Mouse (Mus musculus) neural tube, embryonic 14.5 days (tissue): ENCODE measurements around the gene Tat. TPM values are rescaled to one million over a fixed set of nuclear protein-coding genes. Genes with fewer than 3 reads are reported as not detected.
A peak's percentile ranks its signal among the peaks of the same experiment; 100 is the strongest.

Source experiments
- ATAC-seq: fragments of 200-750 bp; cut with Nextera tagmentation; 2 replicates; pipeline ENCODE4 v1.8.0; 2017; ENCODE audit warnings: low read depth, mild to moderate bottlenecking, moderate TSS enrichment, moderate library complexity
- H3K27ac ChIP-seq: fragments of 300-500 bp; sonication (generic); 2 replicates; pipeline ENCODE4 v1.5.1; 2014; ENCODE audit warnings: low read depth, mild to moderate bottlenecking, control low read depth, low read length, moderate library complexity, mixed read lengths
- H3K27me3 ChIP-seq: fragments of 300-500 bp; sonication (generic); 2 replicates; pipeline ENCODE4 v1.6.1; 2014; ENCODE audit warnings: low read length; ENCODE audit not compliant: control insufficient read depth, insufficient read depth
- H3K36me3 ChIP-seq: fragments of 300-500 bp; sonication (generic); 2 replicates; pipeline ENCODE4 v1.6.1; 2014; ENCODE audit warnings: low read length, mixed read lengths; ENCODE audit not compliant: control insufficient read depth, insufficient read depth
- H3K4me1 ChIP-seq: fragments of 300-500 bp; sonication (generic); 2 replicates; pipeline ENCODE4 v1.6.1; 2014; ENCODE audit warnings: low read length; ENCODE audit not compliant: control insufficient read depth, insufficient read depth
- H3K4me2 ChIP-seq: fragments of 300-500 bp; sonication (generic); 2 replicates; pipeline ENCODE4 v1.6.1; 2014; ENCODE audit warnings: mild to moderate bottlenecking, low read depth, low read length, control low read depth
- H3K4me3 ChIP-seq: fragments of 300-500 bp; sonication (generic); 2 replicates; pipeline ENCODE4 v1.5.1; 2014; ENCODE audit warnings: low read depth, low read length, control low read depth, mixed read lengths
- H3K9ac ChIP-seq: fragments of 300-500 bp; sonication (generic); replicated peaks from 2 replicates; pipeline ENCODE4 v1.6.1; 2014; ENCODE audit warnings: low read depth, mild to moderate bottlenecking, control low read depth, low read length, mixed read lengths
- H3K9me3 ChIP-seq: fragments of 300-500 bp; sonication (generic); 2 replicates; pipeline ENCODE4 v1.6.1; 2016; ENCODE audit warnings: low read length; ENCODE audit not compliant: control insufficient read depth
- WGBS: fragments of 180-500 bp; shearing (Covaris S2); extraction: QIAGEN DNeasy Blood & Tissue Kit; methylation state at CpG from one replicate; pipeline ENCODE4 v1.1.7; 2014; 5-methylcytosine and 5-hydroxymethylcytosine counted together
- polyA plus RNA-seq: library from polyadenylated mRNA; unstranded; fragments of >200 nt; fragmentation: Nextera tagmentation; extraction: Ambion mirVana; gene quantifications from 2 replicates; pipeline ENCODE4 v1.2.1, GENCODE M21; 2014

Gene Tat
- polyA plus RNA-seq, 1 experiment from 2014 or later = not detected

GRCm38 (mm10) chr8:109992166-109992565 lies 1.9 kb downstream of the Tat start:
- H3K27me3 ChIP-seq = no peaks in the 10 kb centered on the region
- H3K4me1 ChIP-seq = no peaks in the 10 kb centered on the region
- WGBS = 71% methylated on average over 5 of the region's 5 CpGs
- no peak overlapping the region for H3K27ac ChIP-seq
- no peak overlapping the region for H3K4me3 ChIP-seq
- H3K36me3 ChIP-seq = no peaks in the 10 kb centered on the region
- H3K4me2 ChIP-seq = no peak overlapping the region
- no peak for ATAC-seq
- no peak overlapping the region for H3K9ac ChIP-seq
- no peaks in the 10 kb centered on the region for H3K9me3 ChIP-seq

- Histone ChIP-seq H3K9me3 (no peaks in the 10 kb centered on the region), H3K4me2 (no peak overlapping the region), H3K4me1 (no peaks in the 10 kb centered on the region), H3K27ac (no peak overlapping the region), H3K4me3 (no peak overlapping the region), H3K36me3 (no peaks in the 10 kb centered on the region), H3K9ac (no peak overlapping the region), H3K27me3 (no peaks in the 10 kb centered on the region)
- 78% methylated on average over 1 of the region's 1 CpGs for WGBS
- ATAC-seq = no peak
These were observed 2.7 kb downstream of the Tat start for GRCm38 (mm10) chr8:109992951-109993350.

GRCm38 (mm10) chr8:109997381-109997780 lies 7.1 kb downstream of the Tat start:
- H3K4me3 ChIP-seq = no peak overlapping the region
- H3K4me2 ChIP-seq = no peak overlapping the region
- H3K4me1 ChIP-seq = no peaks in the 10 kb centered on the region
- no peaks in the 10 kb centered on the region for H3K9me3 ChIP-seq
- no peak overlapping the region for H3K27ac ChIP-seq
- 77% methylated on average over 9 of the region's 9 CpGs for WGBS
- H3K27me3 ChIP-seq = no peaks in the 10 kb centered on the region
- no peaks in the 10 kb centered on the region for H3K36me3 ChIP-seq
- ATAC-seq = no peak
- no peak overlapping the region for H3K9ac ChIP-seq

- no peak overlapping the region for H3K27ac ChIP-seq
- H3K4me1 ChIP-seq = no peaks in the 10 kb centered on the region
- H3K9ac ChIP-seq = no peak overlapping the region
- H3K36me3 ChIP-seq = no peaks in the 10 kb centered on the region
- H3K9me3 ChIP-seq = no peaks in the 10 kb centered on the region
- H3K4me3 ChIP-seq = no peak overlapping the region
- no peak for ATAC-seq
- H3K4me2 ChIP-seq = no peak overlapping the region
- no peaks in the 10 kb centered on the region for H3K27me3 ChIP-seq
- 72% methylated on average over 7 of the region's 7 CpGs for WGBS
These were observed 7.8 kb downstream of the Tat start for GRCm38 (mm10) chr8:109998066-109998465.

GRCm38 (mm10) chr8:109999974-110000373 lies 9.7 kb downstream of the Tat start:
- Histone ChIP-seq H3K36me3 (no peaks in the 10 kb centered on the region), H3K27ac (no peak overlapping the region), H3K27me3 (no peaks in the 10 kb centered on the region), H3K9ac (no peak overlapping the region), H3K4me3 (no peak overlapping the region), H3K9me3 (no peaks in the 10 kb centered on the region), H3K4me1 (no peaks in the 10 kb centered on the region), H3K4me2 (no peak overlapping the region)
- WGBS = 88% methylated on average over 10 of the region's 10 CpGs
- no peak for ATAC-seq

DNA sequence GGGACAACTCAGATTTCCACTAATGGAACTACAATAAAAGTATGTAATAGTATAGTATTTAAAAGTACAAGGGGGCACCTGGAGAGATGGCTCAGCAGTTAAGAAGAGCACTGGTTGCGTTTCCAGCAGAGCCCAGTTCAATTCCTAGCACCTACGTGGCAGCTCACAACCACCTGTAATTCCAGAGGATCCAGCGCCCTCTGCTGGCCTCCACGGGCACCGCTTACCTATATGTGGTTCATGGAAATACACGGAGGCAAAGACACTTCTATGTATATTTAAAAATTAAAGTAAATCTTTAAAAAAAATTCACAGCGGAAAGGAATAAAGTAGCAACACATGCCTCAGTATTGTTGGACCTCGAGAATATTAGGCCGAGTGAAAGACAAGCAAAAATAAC lies 12.7 kb downstream of the Tat start:
- no peak overlapping the region for H3K4me3 ChIP-seq
- no peaks in the 10 kb centered on the region for H3K36me3 ChIP-seq
- no peak overlapping the region for H3K27ac ChIP-seq
- peaks cover 5% of the 10 kb centered on the region for H3K4me1 ChIP-seq
- no peak for ATAC-seq
- H3K9ac ChIP-seq = no peak overlapping the region
- 34% methylated on average over 9 of the region's 9 CpGs for WGBS
- no peaks in the 10 kb centered on the region for H3K27me3 ChIP-seq
- H3K4me2 ChIP-seq = no peak overlapping the region
- H3K9me3 ChIP-seq = no peaks in the 10 kb centered on the region

GRCm38 (mm10) chr8:110004300-110004699 lies 14.1 kb downstream of the Tat start:
- no peaks in the 10 kb centered on the region for H3K36me3 ChIP-seq
- no peak for ATAC-seq
- 83% methylated on average over 5 of the region's 5 CpGs for WGBS

DNA sequence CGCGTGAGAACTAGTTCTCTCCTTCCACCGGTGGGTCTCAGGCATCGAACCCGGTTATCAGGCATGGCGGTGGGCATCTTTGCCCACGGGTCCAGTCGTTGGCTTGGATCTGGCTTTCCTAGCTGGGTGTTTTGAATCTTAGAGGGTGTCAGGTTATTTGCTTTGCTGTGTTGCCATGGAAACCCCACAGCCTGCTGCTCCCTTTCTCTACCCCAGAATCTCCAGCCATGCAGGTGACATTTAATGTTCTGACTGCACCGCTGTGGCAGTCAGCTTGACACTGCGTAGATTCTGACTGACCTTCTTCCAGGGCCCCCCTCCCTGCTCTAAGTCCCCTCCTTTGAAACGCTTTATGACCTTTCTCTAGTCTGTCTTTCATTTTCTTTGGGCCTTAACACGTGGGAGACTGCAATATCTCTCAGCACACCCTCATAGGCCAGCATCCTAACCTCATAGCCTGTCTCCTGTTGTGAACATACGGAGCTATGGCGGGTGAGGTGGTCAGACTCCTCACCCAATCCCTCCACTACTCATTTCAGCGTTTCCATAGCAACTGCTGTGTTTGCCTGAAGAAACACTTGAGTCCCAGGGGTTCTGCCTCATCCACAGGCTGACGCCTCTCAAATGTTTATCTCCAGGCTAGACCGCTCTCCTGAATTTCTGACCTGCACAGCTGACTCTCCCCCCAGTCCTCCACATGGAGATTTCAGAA lies 16.2 kb downstream of the Tat start:
- H3K36me3 ChIP-seq = no peaks in the 10 kb centered on the region
- no peak overlapping the region for H3K4me3 ChIP-seq
- peaks cover 5% of the 10 kb centered on the region for H3K4me1 ChIP-seq
- H3K27ac ChIP-seq = peak overlapping the region; percentile 34; the same call in 1 of the 2 replicates
- no peak overlapping the region for H3K4me2 ChIP-seq
- no peak overlapping the region for H3K9ac ChIP-seq
- peak; percentile 49 for ATAC-seq
- H3K27me3 ChIP-seq = no peaks in the 10 kb centered on the region
- WGBS = 50% methylated on average over 17 of the region's 17 CpGs
- no peaks in the 10 kb centered on the region for H3K9me3 ChIP-seq

More at GRCm38 (mm10) chr8:110004300-110004699, 14.1 kb downstream of the Tat start:
- Histone ChIP-seq H3K27me3 (no peaks in the 10 kb centered on the region), H3K4me3 (no peak overlapping the region), H3K4me1 (peaks cover 5% of the 10 kb centered on the region), H3K4me2 (no peak overlapping the region), H3K9ac (no peak overlapping the region), H3K9me3 (no peaks in the 10 kb centered on the region), H3K27ac (no peak overlapping the region)

GRCm38 (mm10) chr8:110008228-110008994 lies 18.2 kb downstream of the Tat start:
- peaks cover 5% of the 10 kb centered on the region for H3K4me1 ChIP-seq
- H3K27ac ChIP-seq = no peak overlapping the region
- ATAC-seq = no peak
- no peaks in the 10 kb centered on the region for H3K36me3 ChIP-seq
- H3K27me3 ChIP-seq = no peaks in the 10 kb centered on the region
- 90% methylated on average over 26 of the region's 26 CpGs for WGBS
- H3K4me2 ChIP-seq = no peak overlapping the region
- no peaks in the 10 kb centered on the region for H3K9me3 ChIP-seq
- H3K9ac ChIP-seq = no peak overlapping the region
- no peak overlapping the region for H3K4me3 ChIP-seq
